Mouse (Mus musculus): ENCODE results near the gene Rnf8.

- TF ChIP-seq MYOG (IDR thresholded peaks at IDR 0.05; ENCODE audit: control insufficient read depth in 1 of 3, insufficient read depth in 1 of 3, insufficient read length in 2 of 3, low read depth in 2 of 3) (no peak), POLR2A (IDR thresholded peaks at IDR 0.05; ENCODE audit: insufficient read length, low read depth) (no peak), POLR2AphosphoS2 (IDR thresholded peaks at IDR 0.05; ENCODE audit: insufficient read length, low read depth) (no peak), MYOD1 (IDR thresholded peaks at IDR 0.05; ENCODE audit: control insufficient read depth in 1 of 3, insufficient read length in 2 of 3, low read depth in 2 of 3) (no peak), SRF (IDR thresholded peaks at IDR 0.05; ENCODE audit: control insufficient read depth, insufficient read length, low read depth) (no peak), USF1 (IDR thresholded peaks at IDR 0.05; ENCODE audit: low read depth) (no peak), MAX (IDR thresholded peaks at IDR 0.05; ENCODE audit: low read depth) (no peak), TCF12 (IDR thresholded peaks at IDR 0.05; ENCODE audit: insufficient read depth, poor library complexity, severe bottlenecking) (no peak), CEBPB (IDR thresholded peaks at IDR 0.05; ENCODE audit: insufficient read depth, poor library complexity, severe bottlenecking) (no peak), E2F4 (IDR thresholded peaks at IDR 0.05; ENCODE audit: insufficient read depth) (no peak), TCF3 (IDR thresholded peaks at IDR 0.05; ENCODE audit: insufficient read length, low read depth) (no peak)
These were observed 46.2 kb upstream of the Rnf8 start for GRCm38 (mm10) chr17:29568435-29568834.
